Mouse (Mus musculus) embryonic facial prominence, embryonic 12.5 days (tissue): ENCODE measurements at regions not wholly inside any gene's neighbourhood (a gene's known extent, or its start where the extent isn't known, plus 50 kb on each side); places are given as distances from the start of the nearest gene placed in this dataset.

Experiments used
- ATAC-seq: fragments of 200-750 bp; cut with Nextera tagmentation; 2 replicates; pipeline ENCODE4 v1.8.0; 2017; ENCODE audit not compliant: insufficient number of reproducible peaks, insufficient read depth, low FRiP score, low TSS enrichment
- H3K27ac ChIP-seq: fragments of 300-500 bp; sonication (generic); 2 replicates; pipeline ENCODE4 v1.5.1; 2016; ENCODE audit warnings: mild to moderate bottlenecking
- H3K27me3 ChIP-seq: fragments of 300-500 bp; sonication (generic); 2 replicates; pipeline ENCODE4 v1.6.1; 2016; ENCODE audit warnings: mild to moderate bottlenecking, moderate library complexity
- H3K36me3 ChIP-seq: fragments of 300-500 bp; sonication (generic); 2 replicates; pipeline ENCODE4 v1.6.1; 2016; ENCODE audit warnings: mild to moderate bottlenecking
- H3K4me1 ChIP-seq: fragments of 300-500 bp; sonication (generic); 2 replicates; pipeline ENCODE4 v1.6.1; 2016
- H3K4me2 ChIP-seq: fragments of 300-500 bp; sonication (generic); replicated peaks from 2 replicates; pipeline ENCODE4 v1.6.1; 2016; ENCODE audit warnings: mild to moderate bottlenecking, moderate library complexity
- H3K4me3 ChIP-seq: fragments of 300-500 bp; sonication (generic); 2 replicates; pipeline ENCODE4 v1.5.1; 2016; ENCODE audit warnings: mild to moderate bottlenecking
- H3K9ac ChIP-seq: fragments of 300-500 bp; sonication (generic); 2 replicates; pipeline ENCODE4 v1.6.1; 2016; ENCODE audit warnings: mild to moderate bottlenecking, moderate library complexity
- H3K9me3 ChIP-seq: fragments of 300-500 bp; sonication (generic); 2 replicates; pipeline ENCODE4 v1.6.1; 2016; ENCODE audit warnings: mild to moderate bottlenecking, moderate library complexity
- WGBS: fragments of 180-500 bp; shearing (Covaris S2); methylation state at CpG from one replicate; pipeline ENCODE4 v1.1.7; 2016; 5-methylcytosine and 5-hydroxymethylcytosine counted together

- ATAC-seq = no peak
- 44% methylated on average over 5 of the region's 5 CpGs for WGBS
- H3K4me2 ChIP-seq = no peak overlapping the region
- H3K4me1 ChIP-seq = 0 out of 2 replicates have a peak, but pooled peaks cover 9% of the 10 kb centered on the region
- H3K27me3 ChIP-seq = no peaks in the 10 kb centered on the region
- no peaks in the 10 kb centered on the region for H3K9me3 ChIP-seq
- H3K9ac ChIP-seq = no peak overlapping the region
- no peak overlapping the region for H3K4me3 ChIP-seq
- no peak overlapping the region for H3K27ac ChIP-seq
- H3K36me3 ChIP-seq = no peaks in the 10 kb centered on the region
These were observed 713.4 kb downstream of the Slc22a22 start for GRCm38 (mm10) chr15:56764019-56764418.

- no peak for ATAC-seq
- WGBS = 67% methylated on average over 1 of the region's 1 CpGs
- H3K9me3 ChIP-seq = no peaks in the 10 kb centered on the region
- H3K36me3 ChIP-seq = no peaks in the 10 kb centered on the region
- H3K27ac ChIP-seq = no peak overlapping the region
- H3K4me1 ChIP-seq = no peaks in the 10 kb centered on the region
- no peaks in the 10 kb centered on the region for H3K27me3 ChIP-seq
- H3K9ac ChIP-seq = no peak overlapping the region
- no peak overlapping the region for H3K4me2 ChIP-seq
- H3K4me3 ChIP-seq = no peak overlapping the region
These were observed 730.7 kb downstream of the Slc22a22 start for GRCm38 (mm10) chr15:56746698-56747097.

GRCm38 (mm10) chr15:56744915-56745314, 732.5 kb downstream of the Slc22a22 start:
- no peak overlapping the region for H3K4me3 ChIP-seq
- no peak overlapping the region for H3K9ac ChIP-seq
- no peaks in the 10 kb centered on the region for H3K9me3 ChIP-seq
- no peaks in the 10 kb centered on the region for H3K36me3 ChIP-seq
- H3K4me1 ChIP-seq = no peaks in the 10 kb centered on the region
- WGBS = 43% methylated on average over 4 of the region's 4 CpGs
- H3K4me2 ChIP-seq = no peak overlapping the region
- no peak for ATAC-seq
- H3K27ac ChIP-seq = no peak overlapping the region
- H3K27me3 ChIP-seq = no peaks in the 10 kb centered on the region
